Comparison of ENCODE assay signal across 8 mouse cellular contexts in the genomic region with DNA sequence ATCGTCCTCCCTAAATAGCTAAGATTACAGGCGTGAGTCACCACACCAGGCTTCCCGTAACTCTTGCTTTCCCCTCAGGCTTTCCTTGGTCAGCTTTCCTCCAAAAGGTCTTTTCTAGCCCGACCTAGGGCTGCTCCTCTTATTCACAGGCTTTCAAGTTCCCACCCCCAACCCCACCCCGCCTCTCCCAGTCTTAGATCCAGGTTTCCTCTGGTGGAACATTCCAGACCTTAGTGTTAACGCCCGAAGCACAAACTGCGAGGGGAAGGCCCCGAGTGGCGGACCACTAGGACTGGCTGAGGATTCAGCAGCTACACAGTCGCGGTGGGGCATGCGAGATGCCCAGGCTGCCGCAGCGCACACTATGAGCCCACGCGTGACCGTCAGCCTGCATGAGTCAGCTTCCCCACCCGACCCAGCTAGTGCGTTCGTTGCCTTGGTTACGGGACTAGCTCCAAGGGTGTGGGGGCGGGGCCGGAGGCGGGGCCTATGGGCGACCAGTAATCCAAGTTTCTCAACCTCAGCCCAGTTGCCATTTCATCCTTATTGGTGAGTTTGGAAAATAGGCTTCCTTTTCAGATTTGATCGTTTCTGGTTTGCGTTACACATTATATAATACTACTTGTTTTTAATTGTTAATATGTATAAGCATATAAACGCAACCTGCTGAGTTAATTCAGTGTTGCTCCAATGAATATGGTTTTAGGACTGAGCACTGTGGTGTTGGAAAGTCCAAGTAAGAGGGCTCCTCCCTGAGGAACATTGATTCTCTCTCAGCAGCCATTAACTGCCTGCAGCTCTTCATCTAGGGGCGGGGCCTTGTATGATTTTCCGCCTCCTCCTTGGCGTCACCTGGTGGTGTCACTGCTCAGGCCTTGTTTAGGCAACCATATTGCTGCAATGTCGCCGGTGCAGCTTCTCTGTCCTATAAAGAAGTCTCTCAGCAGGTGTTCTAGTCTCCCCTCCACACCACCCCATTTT. TPM values are rescaled to one million over a fixed set of nuclear protein-coding genes. Genes with fewer than 3 reads are reported as not detected.
DNase-seq lines count a peak whose midpoint lies in the region; ATAC-seq lines count a peak whose summit lies in the region.

No protein-coding gene starts in this region.

- 1% methylated on average over 34 of the region's 34 CpGs for WGBS in hindbrain, embryonic 12.5 days

- no peaks in the 10 kb centered on the region for H3K36me3 ChIP-seq in hindbrain, embryonic 12.5 days

- peak overlapping the region; percentile 54 for H3K9ac ChIP-seq in hindbrain, embryonic 12.5 days

- peak overlapping the region; percentile 37 for H3K4me3 ChIP-seq in hindbrain, embryonic 12.5 days

- no peaks in the 10 kb centered on the region for H3K27me3 ChIP-seq in hindbrain, embryonic 12.5 days

- H3K4me1 ChIP-seq in hindbrain, embryonic 12.5 days = peaks cover 35% of the 10 kb centered on the region

- no peaks in the 10 kb centered on the region for H3K9me3 ChIP-seq in hindbrain, embryonic 12.5 days (replicated peaks)

- peak; percentile 100 for DNase-seq in Muller cell, postnatal 12 days (ENCODE audit: inconsistent ontology term)
- DNase-seq in cerebellum, adult 9-11 months = peak; percentile 93
- DNase-seq in frontal cortex, adult 2 months (ENCODE audit: extremely low spot score in 1 of 2, low spot score in 1 of 2) = peak; percentile 94 to 98
- DNase-seq in layer of hippocampus, postnatal 25 days (ENCODE audit: extremely low spot score in 1 of 2, low spot score in 1 of 2) = peak; percentile 91 to 96
- peak; percentile 96 for DNase-seq in lung, postnatal 25 days (ENCODE audit: low spot score)
- peak; percentile 94 for DNase-seq in retina, embryonic 14.5 days (ENCODE audit: low spot score)
- peak; percentile 86 for DNase-seq in thymus, postnatal 4 days

- H3K4me2 ChIP-seq in hindbrain, embryonic 12.5 days (replicated peaks) = peak overlapping the region; percentile 73

- H3K27ac ChIP-seq in hindbrain, embryonic 12.5 days = peak overlapping the region; percentile 79

- ATAC-seq in hindbrain, embryonic 12.5 days (ENCODE audit: low FRiP score) = peak; percentile 74

RNA-seq across cellular contexts. Expression of gene Spsb2, which starts 2.8 kb away (rescaled TPM):
- 7.0 and 7.3 TPM in 2 replicates for polyA plus RNA-seq in frontal cortex, adult 2 months (2012; rRNA removed)
- 8.7 and 9.2 TPM in 2 replicates for polyA plus RNA-seq in hindbrain, embryonic 12.5 days (2016; fragmentation: Nextera tagmentation; extraction: Ambion mirVana)
- 1 to 10 TPM; 4.5 to 6.0 TPM for total RNA-seq in layer of hippocampus, postnatal 25 days (2021)

RNA-seq across cellular contexts. Expression of gene Tpi1, which starts 8.5 kb away (rescaled TPM):
- 861 and 922 TPM in 2 replicates for polyA plus RNA-seq in frontal cortex, adult 2 months (2012; rRNA removed)
- 481 and 483 TPM in 2 replicates for polyA plus RNA-seq in hindbrain, embryonic 12.5 days (2016; fragmentation: Nextera tagmentation; extraction: Ambion mirVana)
- 100 to 1,000 TPM; 685 to 811 TPM for total RNA-seq in layer of hippocampus, postnatal 25 days (2021)

RNA-seq across cellular contexts. Expression of gene Usp5, which starts 23.7 kb away (rescaled TPM):
- polyA plus RNA-seq in frontal cortex, adult 2 months (2012; rRNA removed) = 133 and 147 TPM in 2 replicates
- polyA plus RNA-seq in hindbrain, embryonic 12.5 days (2016; fragmentation: Nextera tagmentation; extraction: Ambion mirVana) = 200 and 202 TPM in 2 replicates
- total RNA-seq in layer of hippocampus, postnatal 25 days (2021) = 100 to 1,000 TPM; 164 to 183 TPM

RNA-seq across cellular contexts. Expression of gene Cdca3, which starts 23.7 kb away (rescaled TPM):
- polyA plus RNA-seq in frontal cortex, adult 2 months (2012; rRNA removed) = 2.2 and 2.8 TPM in 2 replicates
- polyA plus RNA-seq in hindbrain, embryonic 12.5 days (2016; fragmentation: Nextera tagmentation; extraction: Ambion mirVana) = 111 and 120 TPM in 2 replicates
- 1 to 10 TPM; 1.1 to 1.2 TPM for total RNA-seq in layer of hippocampus, postnatal 25 days (2021)

RNA-seq across cellular contexts. Expression of gene Lrrc23, which starts 26.1 kb away (rescaled TPM):
- polyA plus RNA-seq in frontal cortex, adult 2 months (2012; rRNA removed) = 5.0 and 7.6 TPM in 2 replicates
- 3.9 and 5.2 TPM in 2 replicates for polyA plus RNA-seq in hindbrain, embryonic 12.5 days (2016; fragmentation: Nextera tagmentation; extraction: Ambion mirVana)
- total RNA-seq in layer of hippocampus, postnatal 25 days (2021) = 1 to 10 TPM; 1.7 TPM

Comparison
In these comparisons a context has a peak if more than half of its experiments do, and no peak if none do; other contexts are left out.
1. Peak in every context shown above with its lines: DNase-seq, ATAC-seq, H3K4me3 ChIP-seq and H3K27ac ChIP-seq.